Mouse (Mus musculus): Measurements from ENCODE around the gene Arhgap31.
A peak's percentile ranks its signal among the peaks of the same experiment; 100 is the strongest.
"Not testable (repeated sequence)": the region's sequence is repeated elsewhere in the genome, so short reads cannot be mapped to it uniquely, and the experiment has no call there.

Arhgap31 gene

GRCm38 (mm10) chr16:38681313-38681712, 31.8 kb downstream of the Arhgap31 start:
- DNase-seq = no peak

GRCm38 (mm10) chr16:38679431-38680021, 33.5 kb downstream of the Arhgap31 start:
- DNase-seq = no peak

- no peak for DNase-seq
Observed at GRCm38 (mm10) chr16:38678853-38679252, 34.2 kb downstream of the Arhgap31 start.

GRCm38 (mm10) chr16:38677941-38678340, 35.1 kb downstream of the Arhgap31 start:
- DNase-seq = not testable (repeated sequence)

- DNase-seq = no peak
Observed at GRCm38 (mm10) chr16:38677171-38677570, 35.9 kb downstream of the Arhgap31 start.

GRCm38 (mm10) chr16:38676647-38677046, 36.4 kb downstream of the Arhgap31 start:
- DNase-seq = no peak

- no peak for DNase-seq
Observed at GRCm38 (mm10) chr16:38675600-38676335, 37.3 kb downstream of the Arhgap31 start.

- no peak for DNase-seq
Observed at GRCm38 (mm10) chr16:38674891-38675290, 38.2 kb downstream of the Arhgap31 start.

GRCm38 (mm10) chr16:38673511-38673910, 39.6 kb downstream of the Arhgap31 start:
- DNase-seq = no peak

- DNase-seq = no peak
Observed at GRCm38 (mm10) chr16:38672947-38673346, 40.1 kb downstream of the Arhgap31 start.

- no peak for DNase-seq
Observed at GRCm38 (mm10) chr16:38672370-38672769, 40.7 kb downstream of the Arhgap31 start.

- DNase-seq = no peak
Observed at GRCm38 (mm10) chr16:38670621-38671390, 42.3 kb downstream of the Arhgap31 start.

- DNase-seq = no peak
Observed at GRCm38 (mm10) chr16:38668871-38669675, 44.0 kb downstream of the Arhgap31 start.

GRCm38 (mm10) chr16:38666523-38666922, 46.6 kb downstream of the Arhgap31 start:
- DNase-seq = no peak

GRCm38 (mm10) chr16:38666016-38666415, 47.1 kb downstream of the Arhgap31 start:
- DNase-seq = no peak

- DNase-seq = no peak
Observed at GRCm38 (mm10) chr16:38662575-38662974, 50.5 kb downstream of the Arhgap31 start.

- DNase-seq = no peak
Observed at GRCm38 (mm10) chr16:38654308-38654707, 58.8 kb downstream of the Arhgap31 start.

GRCm38 (mm10) chr16:38653390-38653871, 59.6 kb downstream of the Arhgap31 start:
- peak; percentile 20 to 51 for DNase-seq

- DNase-seq = no peak
Observed at GRCm38 (mm10) chr16:38652653-38653052, 60.4 kb downstream of the Arhgap31 start.

- no peak for DNase-seq
Observed at GRCm38 (mm10) chr16:38651721-38652231, 61.3 kb downstream of the Arhgap31 start.

- DNase-seq = no peak
Observed at GRCm38 (mm10) chr16:38651306-38651705, 61.8 kb downstream of the Arhgap31 start.

GRCm38 (mm10) chr16:38649431-38649827, 63.6 kb downstream of the Arhgap31 start:
- DNase-seq = no peak

Measured in thymus, adult 18-20 months (tissue).